Mouse (Mus musculus): ENCODE data around the gene Pik3cd.
A peak's percentile ranks its signal among the peaks of the same experiment; 100 is the strongest.
"Not testable (repeated sequence)": the region's sequence is repeated elsewhere in the genome, so short reads cannot be mapped to it uniquely, and the experiment has no call there.

Pik3cd gene

DNA sequence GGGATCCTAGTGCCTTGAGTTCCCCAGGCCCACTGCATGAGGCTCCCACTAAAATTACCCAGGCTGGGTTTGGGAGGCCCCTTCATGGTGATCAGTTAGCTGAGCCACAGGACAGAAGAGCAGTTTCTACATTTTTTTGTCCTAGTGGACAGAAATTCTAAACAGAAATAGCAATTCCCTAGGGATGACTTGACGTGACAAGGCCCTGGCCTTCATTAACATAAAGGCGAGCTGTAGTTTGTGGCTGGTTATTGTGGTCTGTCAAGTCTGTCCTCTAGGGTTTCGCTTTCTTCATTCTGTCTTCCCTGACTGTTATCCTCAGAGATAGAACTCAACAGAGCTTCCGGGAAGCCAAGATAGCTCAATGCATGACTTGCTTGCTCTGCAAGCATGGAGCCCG lies 60.4 kb downstream of the Pik3cd start:
- DNase-seq, result no peak

GRCm38 (mm10) chr4:149641400-149641799 lies 61.0 kb downstream of the Pik3cd start:
- DNase-seq, result no peak

DNA sequence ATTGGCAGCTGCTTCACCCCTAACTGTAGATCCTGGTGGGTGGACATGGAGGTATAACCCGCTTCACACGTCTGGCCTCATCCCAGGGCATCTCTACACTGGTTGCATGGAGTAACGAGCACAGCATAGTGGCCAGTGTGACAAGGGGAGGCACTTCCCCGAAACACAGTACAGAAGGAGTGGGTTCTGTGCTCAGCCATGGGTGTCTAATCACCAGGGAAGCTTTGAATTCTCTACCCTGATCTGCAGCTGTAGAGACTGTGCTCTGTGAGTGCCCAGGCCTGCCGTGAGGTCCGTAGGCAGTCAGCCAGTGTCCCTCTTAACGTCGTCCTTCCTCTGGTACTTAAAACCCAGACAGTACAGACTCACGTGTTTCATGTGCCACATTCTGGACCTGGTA lies 61.5 kb downstream of the Pik3cd start:
- DNase-seq, result no peak

DNA sequence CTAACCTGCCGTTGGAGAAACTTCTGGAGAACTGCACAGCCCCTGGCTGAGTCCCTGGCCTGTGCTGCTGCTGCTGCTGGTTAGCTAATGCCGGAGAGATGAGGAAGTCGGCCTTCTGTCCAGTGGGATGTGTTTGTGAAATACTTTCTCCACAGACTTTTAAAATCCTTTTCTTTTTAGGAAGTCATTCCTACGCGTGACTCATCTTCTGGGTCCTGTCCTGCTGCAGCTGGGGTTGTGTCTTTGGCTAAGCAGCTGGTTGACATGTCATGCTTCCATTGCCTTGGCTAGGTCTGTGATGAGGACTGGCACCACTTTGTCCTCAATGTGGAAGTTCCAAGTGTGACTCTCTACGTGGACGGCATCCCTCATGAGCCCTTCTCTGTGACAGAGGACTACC lies 64.4 kb downstream of the Pik3cd start:
- DNase-seq, result no peak

DNA sequence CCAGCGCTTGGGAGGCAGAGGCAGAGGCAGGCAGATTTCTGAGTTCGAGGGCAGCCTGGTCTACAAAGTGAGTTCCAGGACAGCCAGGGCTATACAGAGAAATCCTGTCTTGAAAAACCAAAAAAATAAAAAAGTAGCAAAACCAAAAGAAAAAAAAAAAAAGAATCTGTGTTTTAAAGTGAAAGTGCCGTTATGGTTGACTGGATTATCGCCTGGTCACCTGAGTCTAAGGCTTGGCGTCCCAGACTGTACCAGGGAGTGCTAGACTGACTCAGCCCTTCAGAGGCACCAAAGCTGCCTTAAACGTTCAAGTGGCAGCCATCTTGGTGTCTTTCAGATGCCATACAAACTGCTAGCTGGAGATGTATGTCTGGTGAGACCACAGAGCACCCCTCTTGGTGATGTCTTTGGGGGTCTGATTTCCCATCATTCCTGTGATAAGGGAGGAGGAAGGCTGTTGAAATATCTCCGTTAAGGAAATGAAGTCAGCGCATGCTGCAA lies 66.4 kb downstream of the Pik3cd start:
- DNase-seq, result no peak

DNA sequence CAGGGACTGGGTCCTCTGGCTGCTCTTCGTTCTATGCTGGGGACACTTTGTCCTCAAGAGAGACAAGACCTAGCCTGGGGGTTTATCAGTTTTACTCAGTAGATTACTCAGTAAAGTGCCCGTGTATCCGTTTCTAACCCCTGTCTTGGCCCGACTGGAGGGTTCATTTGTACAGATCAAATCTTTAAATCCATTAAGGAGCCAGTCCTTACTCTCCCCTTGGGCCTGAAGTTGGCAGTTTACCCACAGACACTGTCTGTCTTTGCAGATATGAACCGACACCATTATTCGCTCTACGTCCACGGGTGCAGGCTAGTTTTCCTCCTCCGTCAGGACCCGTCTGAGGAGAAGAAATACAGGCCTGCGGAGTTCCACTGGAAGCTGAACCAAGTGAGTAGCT lies 67.4 kb downstream of the Pik3cd start:
- no peak for DNase-seq

DNA sequence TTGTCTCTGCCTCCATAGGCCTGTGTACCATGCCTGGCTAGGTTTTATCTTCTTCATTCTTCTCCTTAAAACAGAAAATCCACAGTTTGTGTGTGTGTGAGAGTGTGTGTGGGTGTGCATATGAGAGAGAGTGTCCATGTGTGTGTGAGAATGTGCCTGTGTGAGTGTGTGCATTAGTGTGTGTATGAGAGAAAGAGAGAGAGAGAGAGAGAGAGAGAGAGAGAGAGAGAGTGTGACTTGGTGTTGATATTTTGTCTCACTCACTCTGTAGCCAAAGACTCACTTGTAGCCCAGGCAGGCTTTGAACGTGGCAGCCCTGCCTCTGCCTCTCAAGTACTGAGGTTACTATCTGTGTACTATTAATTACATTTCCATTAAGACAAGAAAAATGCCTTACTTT lies 68.2 kb downstream of the Pik3cd start:
- DNase-seq, result no peak

- DNase-seq, result peak; percentile 67
Observed at GRCm38 (mm10) chr4:149632670-149633307, 69.6 kb downstream of the Pik3cd start.

GRCm38 (mm10) chr4:149628810-149629209 lies 73.6 kb downstream of the Pik3cd start:
- no peak for DNase-seq

- DNase-seq, result no peak
Observed at GRCm38 (mm10) chr4:149628372-149628771, 74.0 kb downstream of the Pik3cd start.

GRCm38 (mm10) chr4:149626809-149627208 lies 75.6 kb downstream of the Pik3cd start:
- DNase-seq, result no peak

DNA sequence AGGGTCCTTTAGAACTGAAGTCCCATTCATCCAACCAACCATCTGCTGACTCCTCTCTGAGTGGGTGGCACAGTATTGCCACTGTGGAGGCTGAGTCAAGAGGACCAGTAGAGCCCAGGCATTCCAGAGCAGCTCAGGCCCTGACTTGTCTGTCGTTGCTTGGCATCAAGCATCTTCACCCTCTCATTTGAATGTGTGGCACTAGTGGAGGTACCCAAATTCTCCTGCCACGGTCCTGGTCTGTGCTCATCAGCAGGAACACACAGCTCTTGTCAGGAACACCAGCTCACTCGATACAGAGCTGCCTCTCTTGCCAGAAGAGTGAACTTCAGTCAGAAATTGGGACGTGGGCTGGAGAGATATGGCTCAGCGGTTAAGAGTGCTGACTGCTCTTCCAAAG lies 78.7 kb downstream of the Pik3cd start:
- no peak for DNase-seq

DNA sequence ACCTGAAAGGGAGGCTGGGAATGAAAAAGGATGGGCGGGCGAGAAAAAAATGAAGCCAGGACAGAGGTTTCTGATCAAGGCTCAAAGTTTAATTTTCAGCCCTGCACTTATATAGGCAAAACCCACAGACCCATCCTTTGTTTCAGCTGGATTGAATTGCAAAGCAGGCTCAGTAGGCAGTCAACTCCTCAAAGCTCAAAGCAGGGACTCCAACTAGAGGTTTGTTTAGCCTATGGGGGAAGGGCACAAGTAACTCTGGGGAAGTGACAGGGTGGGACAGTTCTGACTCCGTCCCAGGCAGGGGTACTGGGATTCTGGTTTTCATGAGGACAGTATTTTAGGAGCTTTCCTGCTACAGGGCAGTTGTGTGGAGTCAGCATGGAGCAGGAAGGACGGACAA lies 81.1 kb downstream of the Pik3cd start:
- DNase-seq, result no peak

DNA sequence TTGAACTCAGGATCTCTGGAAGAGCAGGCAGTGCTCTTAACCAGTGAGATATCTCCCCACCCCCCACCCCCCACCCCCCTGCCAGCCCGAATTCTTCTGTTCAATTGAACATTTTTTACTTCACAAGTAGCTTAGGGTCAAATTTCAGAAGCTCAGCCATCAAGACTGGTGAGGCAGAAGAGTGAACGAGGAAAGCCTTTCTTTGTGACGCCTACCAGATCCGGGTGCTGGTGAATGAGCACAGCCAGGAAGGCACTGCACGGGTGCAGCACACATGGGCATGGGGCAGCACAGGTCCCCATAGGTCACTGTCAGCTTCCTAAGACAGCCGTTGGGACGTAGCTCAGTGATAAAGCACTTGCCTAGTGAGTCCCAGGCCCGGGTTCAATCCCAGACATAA lies 82.4 kb downstream of the Pik3cd start:
- DNase-seq, result no peak

GRCm38 (mm10) chr4:149616999-149617398 lies 85.4 kb downstream of the Pik3cd start:
- DNase-seq, result not testable (repeated sequence)

GRCm38 (mm10) chr4:149614869-149615268 lies 87.5 kb downstream of the Pik3cd start:
- no peak for DNase-seq

- not testable (repeated sequence) for DNase-seq
Observed at GRCm38 (mm10) chr4:149613497-149613896, 88.9 kb downstream of the Pik3cd start.

- DNase-seq, result no peak
Observed at GRCm38 (mm10) chr4:149611376-149612044, 90.9 kb downstream of the Pik3cd start.

DNA sequence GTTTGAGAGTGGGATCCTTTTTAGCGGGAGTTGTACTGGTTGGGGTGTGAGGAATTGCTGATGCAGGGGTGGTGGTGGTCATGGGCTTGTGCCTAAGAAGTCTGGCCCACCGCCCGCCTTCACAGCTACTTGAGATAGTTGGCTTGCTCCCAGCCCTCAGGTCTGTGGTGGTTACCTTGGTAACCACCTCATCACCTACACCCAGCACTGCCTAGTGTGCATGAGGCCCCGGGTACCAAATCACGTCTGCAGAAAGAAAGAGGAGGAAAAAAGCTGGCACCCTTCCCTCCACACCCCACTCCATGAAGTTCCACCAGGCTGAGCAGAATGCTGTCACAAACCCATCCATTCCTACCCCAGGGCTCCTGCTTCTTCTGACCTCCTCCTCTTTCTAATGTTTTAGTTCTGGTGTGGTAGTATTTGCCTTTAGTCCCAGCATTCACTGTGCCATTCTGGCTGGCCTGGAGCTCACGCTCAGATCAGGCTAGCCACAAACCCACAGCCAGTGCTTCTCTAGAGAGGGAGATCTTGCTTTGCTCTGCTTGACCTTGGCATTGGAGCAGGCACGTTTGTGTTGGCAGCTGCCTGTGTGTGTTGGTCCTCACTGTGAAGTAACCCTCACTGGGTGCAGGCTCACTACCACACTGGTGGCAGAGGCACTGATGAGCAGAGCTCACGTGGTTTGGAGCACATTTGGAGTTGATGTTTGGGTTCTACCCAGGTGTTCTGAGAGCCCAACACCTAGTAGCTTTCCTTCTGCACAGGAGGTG lies 92.9 kb downstream of the Pik3cd start:
- DNase-seq, result peak; percentile 70

DNA sequence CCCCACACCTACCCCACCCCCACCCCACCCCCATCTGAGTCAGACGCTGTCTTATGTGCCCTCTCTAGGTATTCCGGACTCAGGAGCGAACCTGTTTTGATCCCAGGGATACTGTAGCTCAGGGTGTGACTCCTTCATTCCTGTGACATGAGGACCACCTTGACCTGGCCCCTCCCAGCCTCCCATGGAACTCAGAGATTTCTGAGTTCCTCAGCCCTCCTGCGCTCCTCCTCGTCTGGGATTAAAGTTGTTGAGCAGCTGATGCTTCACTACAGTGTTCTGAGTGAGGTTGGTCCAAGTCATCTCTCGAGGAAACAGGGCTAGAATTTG lies 94.1 kb downstream of the Pik3cd start:
- DNase-seq, result no peak

DNA sequence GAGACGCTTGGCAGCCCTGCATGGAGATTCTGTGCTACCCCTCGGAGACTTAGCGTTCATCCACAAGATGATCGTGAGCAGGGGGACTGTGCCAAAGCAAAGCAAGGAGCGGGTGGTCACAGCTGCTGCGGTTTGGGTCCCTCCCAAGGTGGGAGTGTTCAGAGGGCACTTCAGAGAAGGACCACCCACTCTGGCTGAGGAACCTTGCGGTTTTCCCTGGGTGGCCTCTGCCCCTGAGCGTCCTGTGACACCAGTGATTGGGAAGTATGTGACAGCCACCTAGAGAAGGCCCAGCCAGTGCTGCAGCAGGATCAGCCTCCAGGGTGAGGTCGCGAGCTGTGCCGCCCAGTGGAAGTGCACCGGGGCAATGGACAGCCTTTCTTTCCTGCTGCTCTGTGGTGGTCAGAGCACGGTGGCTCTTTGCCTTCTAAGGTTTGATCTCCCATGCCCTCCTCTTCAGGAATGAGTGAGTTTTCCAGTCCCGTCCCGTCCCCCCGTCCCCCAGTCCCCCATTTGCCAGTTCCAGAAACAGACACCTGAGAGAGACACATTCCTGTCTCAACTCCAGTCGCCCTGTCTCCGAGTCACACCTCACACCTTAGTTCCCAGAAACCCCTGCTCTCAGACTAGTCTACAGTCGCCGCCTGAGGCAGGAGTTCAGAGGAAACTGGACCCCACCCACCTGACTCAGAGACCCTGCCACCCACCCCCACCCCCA lies 94.6 kb downstream of the Pik3cd start:
- DNase-seq, result no peak

DNA sequence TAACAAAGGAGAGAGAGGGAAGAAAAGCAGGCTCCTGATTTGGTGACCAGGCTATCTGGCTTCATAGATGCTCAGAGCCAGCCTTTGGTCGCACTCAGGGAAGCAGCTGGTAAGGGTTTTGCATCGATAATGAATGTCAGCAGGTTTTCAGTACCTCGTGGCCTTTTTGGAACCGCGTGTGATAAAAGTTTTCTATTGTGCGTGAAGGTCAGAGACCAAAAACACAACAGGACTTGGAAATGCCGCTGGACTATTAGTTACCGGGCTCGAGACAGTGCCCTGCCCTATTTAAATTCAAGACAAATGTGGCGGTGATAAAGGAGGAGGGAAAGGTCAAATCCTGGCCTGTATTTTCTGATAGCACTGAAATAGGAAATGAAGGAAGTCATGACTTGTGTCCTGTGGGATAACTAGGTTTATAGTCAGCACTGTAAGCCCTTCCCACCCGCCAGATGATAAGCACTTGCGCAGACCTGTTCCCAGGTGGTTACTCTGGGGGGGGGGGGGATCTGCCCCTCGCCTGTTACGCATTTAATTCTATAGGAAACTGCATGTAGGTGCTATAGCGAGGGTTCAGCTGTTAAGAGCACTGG lies 95.5 kb downstream of the Pik3cd start:
- DNase-seq, result no peak

DNA sequence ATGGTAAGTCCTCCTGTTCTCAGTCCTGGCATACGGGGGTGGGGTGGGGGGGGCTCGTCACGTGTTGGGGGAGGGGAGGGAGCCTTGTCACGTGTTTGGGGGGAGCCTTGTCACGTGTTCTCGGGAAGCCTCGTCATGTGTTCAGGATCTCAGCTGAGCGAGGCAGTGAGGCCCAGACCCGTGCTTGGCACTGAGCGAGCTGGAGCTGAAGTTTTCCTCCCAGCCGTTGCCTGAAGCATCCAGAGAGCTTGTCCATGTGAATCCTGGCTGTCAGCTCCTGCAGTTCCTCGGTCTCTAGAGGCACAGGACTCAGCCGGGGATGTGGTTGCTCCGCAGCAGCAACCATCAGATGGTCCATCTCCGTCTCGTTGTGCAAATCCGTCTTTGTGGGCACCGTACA lies 96.3 kb downstream of the Pik3cd start:
- no peak for DNase-seq

Measured in right cerebral cortex, adult 18-20 months (tissue).